Mouse (Mus musculus): ENCODE results near the gene Gpc4.

GRCm38 (mm10) chrX:52050941-52051340 is 114.1 kb downstream of the Gpc4 start:
- TF ChIP-seq GATA1 (IDR thresholded peaks at IDR 0.05; ENCODE audit: borderline replicate concordance, low read length), result no peak
- no peak for TF ChIP-seq FLI1 (IDR thresholded peaks at IDR 0.05; ENCODE audit: low read length)
